Mouse (Mus musculus): ENCODE measurements around the gene Mfsd1.

Mfsd1 gene

DNA sequence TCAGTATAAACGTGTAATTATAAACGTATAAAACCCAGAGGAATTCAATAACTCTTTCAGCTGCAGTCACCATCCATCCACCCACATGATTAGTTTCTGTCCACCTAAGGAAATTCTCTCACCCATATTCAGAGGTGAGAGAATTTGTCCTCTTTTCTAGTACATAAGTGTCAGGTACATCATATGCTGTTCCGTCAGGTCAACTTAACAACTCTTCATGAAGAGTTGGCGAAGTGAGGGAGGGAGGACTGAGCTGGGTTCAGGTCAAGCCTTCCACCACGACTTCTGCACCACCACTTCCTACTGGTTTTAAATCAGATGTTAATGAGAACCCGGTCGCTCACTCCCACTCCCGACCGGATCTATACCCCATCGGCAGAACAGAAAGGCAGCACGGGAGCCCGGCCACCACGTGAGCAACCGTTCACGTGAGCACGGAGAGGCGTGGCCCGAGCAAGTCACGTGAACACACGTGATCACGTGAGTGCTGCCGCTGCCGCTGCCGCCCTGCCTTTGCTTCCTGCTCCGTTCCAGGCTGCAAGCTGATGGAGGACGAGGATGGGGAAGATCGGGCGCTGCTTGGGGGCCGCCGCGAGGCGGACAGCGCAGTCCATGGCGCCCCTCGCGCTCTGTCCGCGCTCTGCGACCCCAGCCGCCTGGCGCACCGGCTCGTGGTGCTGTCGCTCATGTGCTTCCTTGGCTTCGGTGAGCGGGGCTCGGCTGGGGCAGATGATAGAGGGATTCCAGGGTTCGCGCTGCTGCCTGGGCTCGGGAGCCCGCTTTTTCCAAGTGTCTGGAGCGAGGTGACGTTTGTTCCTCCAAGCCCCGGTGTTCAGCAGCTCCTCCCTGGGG is at the start of gene Mfsd1:
Mfsd1 (plus strand) TSS at position 469 of the 852 bp plus-strand sequence.
- peak; percentile 86 for DNase-seq (ENCODE audit: low spot score)

- no peak for DNase-seq (ENCODE audit: low spot score)
Observed at GRCm38 (mm10) chr3:67543630-67544029, 38.9 kb upstream of the Mfsd1 start.

- no peak for DNase-seq (ENCODE audit: low spot score)
Observed at GRCm38 (mm10) chr3:67551193-67551592, 31.3 kb upstream of the Mfsd1 start.

GRCm38 (mm10) chr3:67553281-67553680 is 29.3 kb upstream of the Mfsd1 start:
- no peak for DNase-seq (ENCODE audit: low spot score)

DNA sequence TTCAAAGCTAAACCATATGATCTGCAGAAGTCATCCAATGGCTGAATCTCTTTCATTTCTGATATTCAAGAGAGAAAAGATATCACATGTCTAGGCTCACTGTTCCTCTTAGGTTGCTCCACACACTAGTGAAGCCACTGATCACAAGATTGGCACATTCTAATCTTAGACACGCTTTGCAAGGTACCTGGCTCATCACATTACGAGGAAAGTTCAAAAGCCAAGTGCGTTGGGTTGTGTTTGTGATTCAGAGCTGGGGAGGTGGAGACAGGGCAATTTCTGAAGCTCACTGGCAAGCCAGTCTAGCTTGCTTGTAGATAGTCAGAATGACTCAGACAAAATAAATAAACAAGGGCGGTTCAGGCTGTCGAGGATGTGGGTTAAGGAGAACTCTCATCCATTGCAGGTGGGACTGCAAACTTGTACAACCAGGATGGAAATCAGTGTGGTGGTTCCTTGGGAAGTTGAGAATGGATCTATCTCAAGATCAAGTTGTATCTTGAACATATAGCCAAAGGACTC is 28.6 kb upstream of the Mfsd1 start:
- no peak for DNase-seq (ENCODE audit: low spot score)

GRCm38 (mm10) chr3:67555211-67555610 is 27.3 kb upstream of the Mfsd1 start:
- no peak for DNase-seq (ENCODE audit: low spot score)

- no peak for DNase-seq (ENCODE audit: low spot score)
Observed at GRCm38 (mm10) chr3:67557200-67557651, 25.3 kb upstream of the Mfsd1 start.

- no peak for DNase-seq (ENCODE audit: low spot score)
Observed at GRCm38 (mm10) chr3:67557718-67558354, 24.7 kb upstream of the Mfsd1 start.

GRCm38 (mm10) chr3:67564731-67565357 is 17.7 kb upstream of the Mfsd1 start:
- DNase-seq (ENCODE audit: low spot score), result no peak

DNA sequence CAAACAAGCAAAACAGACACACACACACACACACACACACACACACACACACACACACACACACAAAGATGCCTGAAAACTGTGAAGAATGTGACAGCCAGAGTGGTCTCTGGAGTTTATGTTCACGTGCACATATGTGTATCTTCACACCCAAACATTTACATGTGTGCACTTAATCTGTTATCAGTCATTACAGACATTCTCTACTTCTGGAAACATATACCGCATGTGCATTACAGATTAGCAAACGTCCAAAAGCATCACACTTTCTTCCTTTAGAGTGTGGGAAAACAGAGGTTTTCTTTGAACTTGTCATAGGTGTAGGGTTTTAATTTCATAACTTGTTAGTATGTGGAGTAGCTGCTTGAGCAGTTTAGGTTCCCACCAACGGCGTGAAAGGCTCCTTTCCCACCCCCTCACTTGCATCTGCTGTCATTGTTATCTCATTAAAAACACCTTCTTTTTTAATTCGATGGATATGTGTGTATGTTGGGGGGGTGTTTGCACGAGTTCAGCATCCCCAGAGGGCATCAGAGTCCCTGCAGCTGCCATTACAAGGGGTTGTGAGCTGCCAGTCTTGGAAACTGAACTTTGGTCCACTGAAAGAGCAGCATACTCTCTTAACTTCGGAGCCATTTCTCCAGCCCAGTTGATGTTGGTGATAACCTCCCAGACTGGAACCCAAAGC is 16.9 kb upstream of the Mfsd1 start:
- no peak for DNase-seq (ENCODE audit: low spot score)

DNA sequence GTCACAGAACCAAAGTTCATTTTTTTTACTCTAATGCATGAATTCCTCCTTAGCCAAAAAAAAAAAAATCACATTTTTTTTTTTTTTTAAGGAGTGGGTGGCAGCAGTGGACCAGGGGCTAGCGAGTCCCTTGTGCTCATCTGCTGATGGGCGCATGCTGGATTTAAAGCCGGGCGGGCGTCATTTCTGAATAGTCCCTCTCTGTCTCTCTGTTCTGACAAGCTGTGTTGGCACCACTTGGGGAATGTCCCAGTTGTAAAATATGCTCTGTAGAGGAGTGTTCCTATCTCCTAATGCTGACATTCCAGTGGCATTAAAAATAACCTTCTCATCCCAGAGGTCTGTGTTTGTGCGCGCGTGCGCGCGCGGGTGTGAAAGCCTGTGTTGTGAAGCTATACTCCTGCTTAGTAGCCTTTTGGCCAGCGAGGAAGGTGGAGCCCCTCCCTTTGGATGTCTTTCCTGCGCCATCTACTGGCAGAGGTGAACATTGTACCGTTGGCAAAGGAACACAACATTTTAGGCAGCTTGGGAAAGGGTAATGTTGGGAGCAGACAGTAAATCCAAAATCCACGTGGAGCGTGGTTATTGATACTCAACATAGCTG is 14.4 kb upstream of the Mfsd1 start:
- DNase-seq (ENCODE audit: low spot score), result peak; percentile 46

DNA sequence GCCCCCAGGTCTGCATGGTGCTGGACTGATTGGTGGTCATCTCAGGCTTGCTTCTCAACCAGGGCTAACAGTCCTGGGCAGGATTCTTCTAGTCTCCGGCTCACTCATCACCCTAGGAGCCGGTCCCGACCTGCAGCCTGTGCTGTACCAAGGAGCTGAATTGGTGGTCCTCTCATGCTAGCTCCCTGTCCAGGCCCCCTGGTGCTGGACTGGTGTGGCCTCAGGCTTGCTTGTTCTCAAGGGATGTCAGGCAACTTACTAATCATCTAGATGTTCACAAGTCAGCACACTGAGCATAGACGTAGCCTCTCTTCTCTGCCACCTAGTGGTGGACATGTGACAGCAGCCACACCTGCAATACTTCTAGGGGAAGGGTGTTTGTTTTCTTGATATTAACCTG is 9.6 kb upstream of the Mfsd1 start:
- no peak for DNase-seq (ENCODE audit: low spot score)

- DNase-seq (ENCODE audit: low spot score), result no peak
Observed at GRCm38 (mm10) chr3:67573523-67573922, 9.0 kb upstream of the Mfsd1 start.

- no peak for DNase-seq (ENCODE audit: low spot score)
Observed at GRCm38 (mm10) chr3:67576248-67576647, 6.3 kb upstream of the Mfsd1 start.

- DNase-seq (ENCODE audit: low spot score), result no peak
Observed at GRCm38 (mm10) chr3:67576724-67577123, 5.8 kb upstream of the Mfsd1 start.

DNA sequence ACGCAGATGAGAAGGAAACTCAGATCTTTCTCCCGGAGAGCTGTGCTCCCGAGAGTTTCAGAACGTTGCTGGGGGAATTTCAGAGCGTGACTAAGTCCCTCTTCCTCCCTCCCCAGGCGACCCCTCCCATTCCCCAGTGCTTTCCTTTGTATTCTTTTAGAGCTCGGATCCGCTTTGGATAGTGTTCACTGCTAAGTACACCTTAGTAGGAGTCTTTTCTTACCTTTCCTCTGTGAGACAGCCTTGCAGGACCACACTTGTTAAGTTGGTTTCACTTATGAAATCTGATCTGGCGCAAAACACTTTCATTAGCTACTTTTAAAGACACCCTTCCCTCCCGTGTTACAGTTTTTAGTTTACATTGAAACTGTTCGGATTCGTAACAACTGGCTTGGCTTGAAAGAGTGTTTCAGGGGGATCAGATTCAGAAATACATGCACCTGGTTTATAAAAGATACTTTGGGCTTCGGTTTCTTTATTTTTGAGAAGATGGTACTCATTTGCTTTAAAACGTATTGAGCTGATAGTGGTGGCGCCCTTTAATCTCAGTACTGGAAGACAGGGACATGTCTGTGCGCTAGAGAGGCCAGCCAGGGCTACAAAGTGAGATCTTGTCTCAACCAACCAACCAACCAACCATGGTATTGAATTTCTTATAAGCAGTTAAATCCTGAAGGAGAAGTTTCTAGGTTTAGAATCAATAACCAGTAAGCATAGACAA is 744 bp downstream of the Mfsd1 start:
- DNase-seq (ENCODE audit: low spot score), result no peak

DNA sequence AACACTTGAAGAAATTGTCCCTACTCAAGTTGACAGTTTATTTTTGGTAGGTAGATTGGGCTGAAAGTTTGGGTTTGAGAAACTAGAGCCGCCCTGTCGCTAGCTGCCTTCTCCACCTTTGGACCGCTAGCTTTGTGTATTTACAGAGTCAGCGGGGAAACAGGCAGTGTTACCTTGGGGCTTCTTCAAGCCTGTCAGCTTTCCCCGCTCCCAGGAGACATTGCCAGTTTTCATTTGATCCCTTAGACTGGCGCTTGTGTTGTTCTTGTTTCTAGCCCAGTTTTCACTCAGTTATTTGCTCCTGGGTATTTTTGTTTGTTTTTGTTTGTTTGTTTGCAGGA is 1.3 kb downstream of the Mfsd1 start:
- DNase-seq (ENCODE audit: low spot score), result no peak

- DNase-seq (ENCODE audit: low spot score), result no peak
Observed at GRCm38 (mm10) chr3:67586511-67586910, 4.0 kb downstream of the Mfsd1 start.

GRCm38 (mm10) chr3:67587430-67587829 is 4.9 kb downstream of the Mfsd1 start:
- no peak for DNase-seq (ENCODE audit: low spot score)

- no peak for DNase-seq (ENCODE audit: low spot score)
Observed at GRCm38 (mm10) chr3:67601616-67602138, 19.1 kb downstream of the Mfsd1 start.

DNA sequence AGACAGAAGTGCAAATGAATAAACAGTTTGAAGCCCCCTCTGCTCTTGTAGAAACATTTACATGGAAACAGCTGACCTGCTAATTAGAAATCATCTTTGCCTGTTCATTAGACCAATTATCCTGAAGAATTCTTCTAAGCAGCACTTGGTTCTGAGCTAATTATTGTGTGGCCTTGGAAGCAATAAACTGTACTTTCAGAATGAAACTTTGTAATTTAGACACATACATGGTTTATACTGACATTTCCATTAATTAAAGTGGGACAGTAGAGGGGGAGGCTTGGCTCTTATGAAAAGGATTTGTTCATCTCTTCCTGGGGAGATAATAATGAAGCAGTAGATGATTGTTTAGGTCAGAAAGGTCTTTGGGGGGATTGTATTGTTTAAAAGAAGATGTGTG is 35.7 kb downstream of the Mfsd1 start:
- DNase-seq (ENCODE audit: low spot score), result no peak

Data from ovary, postnatal 36 days (tissue).